Mouse (Mus musculus) thymus, adult 2 months (tissue): ENCODE data around the gene Colec11. TPM values are rescaled to one million over a fixed set of nuclear protein-coding genes. Genes with fewer than 3 reads are reported as not detected.

Experiments
- DNase-seq: peaks from one replicate; pipeline ENCODE4 v3.0.0; 2021
- H3K27ac ChIP-seq: fragments of 200-500 bp; 2 replicates; pipeline ENCODE4 v1.5.1; 2012; ENCODE audit warnings: low read length, control low read depth; ENCODE audit not compliant: control insufficient read depth, insufficient read depth
- H3K27me3 ChIP-seq: fragments of 200-500 bp; 2 replicates; pipeline ENCODE4 v1.6.1; 2012; ENCODE audit warnings: mild to moderate bottlenecking, low read length, moderate library complexity, mixed read lengths; ENCODE audit not compliant: control insufficient read depth, insufficient read depth
- H3K36me3 ChIP-seq: fragments of 200-500 bp; 2 replicates; pipeline ENCODE4 v1.6.1; 2012; ENCODE audit warnings: mild to moderate bottlenecking, low read length, moderate library complexity; ENCODE audit not compliant: control insufficient read depth, insufficient read depth
- H3K4me1 ChIP-seq: fragments of 200-500 bp; replicated peaks from 2 replicates; pipeline ENCODE4 v1.6.1; 2012; ENCODE audit warnings: low read length; ENCODE audit not compliant: control insufficient read depth, insufficient read depth
- H3K4me3 ChIP-seq: fragments of 200-500 bp; 2 replicates; pipeline ENCODE4 v1.5.1; 2012; ENCODE audit warnings: mild to moderate bottlenecking, low read length, control low read depth, moderate library complexity; ENCODE audit not compliant: control insufficient read depth, insufficient read depth
- CTCF ChIP-seq: fragments of 200-500 bp; IDR thresholded peaks from 2 replicates; pipeline ENCODE4 v1.5.1; 2012; ENCODE audit warnings: mild to moderate bottlenecking, control low read depth, low read length, moderate library complexity, borderline replicate concordance; ENCODE audit not compliant: control insufficient read depth, poor library complexity, insufficient read depth; ENCODE audit errors: extremely low read depth
- POLR2A ChIP-seq: fragments of 200-500 bp; IDR thresholded peaks from 2 replicates; pipeline ENCODE4 v1.6.1; 2012; ENCODE audit warnings: mild to moderate bottlenecking, low read length, control low read depth, moderate library complexity; ENCODE audit not compliant: control insufficient read depth, poor library complexity, insufficient read depth; ENCODE audit errors: extremely low read depth
- WGBS: fragments of 180-500 bp; shearing (Covaris S2); methylation state at CpG from one replicate; pipeline ENCODE4 v1.1.7; 2018; 5-methylcytosine and 5-hydroxymethylcytosine counted together
- polyA plus RNA-seq: library from polyadenylated mRNA; depleted of rRNA; stranded (reverse); fragments of >200 nt; gene quantifications from 2 replicates; pipeline ENCODE4 v1.2.3, GENCODE M21; 2012

Gene Colec11
- polyA plus RNA-seq, 1 experiment, result 1.8 TPM

- TF ChIP-seq POLR2A (no peak), CTCF (no peak)
- Histone ChIP-seq H3K27me3 (no peaks in the 10 kb centered on the region), H3K27ac (no peak overlapping the region), H3K36me3 (no peaks in the 10 kb centered on the region), H3K4me1 (no peaks in the 10 kb centered on the region), H3K4me3 (no peak overlapping the region)
- DNase-seq, result no peak
- WGBS, result 90% methylated on average over 1 of the region's 1 CpGs
These were observed 536 bp downstream of the Colec11 start for GRCm38 (mm10) chr12:28622641-28623040.

GRCm38 (mm10) chr12:28622167-28622532, 1.0 kb downstream of the Colec11 start:
- no peak for TF ChIP-seq POLR2A
- TF ChIP-seq CTCF, result no peak
- no peak overlapping the region for H3K4me3 ChIP-seq
- WGBS, result 82% methylated on average over 5 of the region's 5 CpGs
- DNase-seq, result no peak
- H3K27ac ChIP-seq, result no peak overlapping the region
- no peaks in the 10 kb centered on the region for H3K27me3 ChIP-seq
- no peaks in the 10 kb centered on the region for H3K36me3 ChIP-seq
- H3K4me1 ChIP-seq, result no peaks in the 10 kb centered on the region

GRCm38 (mm10) chr12:28621451-28622166, 1.6 kb downstream of the Colec11 start:
- Histone ChIP-seq H3K4me3 (no peak overlapping the region), H3K27ac (no peak overlapping the region), H3K36me3 (no peaks in the 10 kb centered on the region), H3K4me1 (no peaks in the 10 kb centered on the region), H3K27me3 (no peaks in the 10 kb centered on the region)
- WGBS, result 41% methylated on average over 7 of the region's 7 CpGs
- TF ChIP-seq CTCF (no peak), POLR2A (no peak)
- DNase-seq, result no peak

- Histone ChIP-seq H3K4me3 (no peak overlapping the region), H3K4me1 (no peaks in the 10 kb centered on the region; the same call in 1 of the 2 replicates)
These were observed 5.9 kb downstream of the Colec11 start for GRCm38 (mm10) chr12:28617297-28617696.

GRCm38 (mm10) chr12:28614401-28614800, 8.8 kb downstream of the Colec11 start:
- Histone ChIP-seq H3K27ac (no peak overlapping the region), H3K4me3 (no peak overlapping the region), H3K4me1 (no peaks in the 10 kb centered on the region; the same call in 1 of the 2 replicates), H3K27me3 (no peaks in the 10 kb centered on the region), H3K36me3 (no peaks in the 10 kb centered on the region)
- DNase-seq, result no peak
- TF ChIP-seq POLR2A, result no peak
- no peak for TF ChIP-seq CTCF
- WGBS, result 79% methylated on average over 7 of the region's 7 CpGs

More at GRCm38 (mm10) chr12:28617297-28617696, 5.9 kb downstream of the Colec11 start:
- no peak overlapping the region for H3K27ac ChIP-seq
- no peak for DNase-seq
- WGBS, result 53% methylated on average over 4 of the region's 4 CpGs
- H3K36me3 ChIP-seq, result no peaks in the 10 kb centered on the region
- TF ChIP-seq CTCF (no peak), POLR2A (no peak)
- no peaks in the 10 kb centered on the region for H3K27me3 ChIP-seq

GRCm38 (mm10) chr12:28612391-28612790, 10.8 kb downstream of the Colec11 start:
- no peak for TF ChIP-seq POLR2A
- no peak for TF ChIP-seq CTCF
- 87% methylated on average over 6 of the region's 6 CpGs for WGBS
- Histone ChIP-seq H3K27ac (no peak overlapping the region), H3K36me3 (no peaks in the 10 kb centered on the region), H3K4me3 (no peak overlapping the region), H3K4me1 (no peaks in the 10 kb centered on the region; the same call in 1 of the 2 replicates), H3K27me3 (no peaks in the 10 kb centered on the region)
- no peak for DNase-seq

- TF ChIP-seq CTCF, result no peak
- no peak for TF ChIP-seq POLR2A
- DNase-seq, result no peak
- WGBS, result 77% methylated on average over 17 of the region's 17 CpGs
- no peaks in the 10 kb centered on the region for H3K36me3 ChIP-seq
- no peak overlapping the region for H3K4me3 ChIP-seq
- H3K27ac ChIP-seq, result no peak overlapping the region; the same call in 1 of the 2 replicates
- no peaks in the 10 kb centered on the region for H3K4me1 ChIP-seq
- no peaks in the 10 kb centered on the region for H3K27me3 ChIP-seq
These were observed 15.5 kb downstream of the Colec11 start for GRCm38 (mm10) chr12:28607546-28608305.
